Mouse (Mus musculus): ENCODE data around the gene Ptges3l. TPM values are rescaled to one million over a fixed set of nuclear protein-coding genes. Genes with fewer than 3 reads are reported as not detected.
"Not testable (repeated sequence)": the region's sequence is repeated elsewhere in the genome, so short reads cannot be mapped to it uniquely, and the experiment has no call there.

The Ptges3l gene
- polyA plus RNA-seq, 1 experiment from 2014 or later, result 8.1 TPM

DNA sequence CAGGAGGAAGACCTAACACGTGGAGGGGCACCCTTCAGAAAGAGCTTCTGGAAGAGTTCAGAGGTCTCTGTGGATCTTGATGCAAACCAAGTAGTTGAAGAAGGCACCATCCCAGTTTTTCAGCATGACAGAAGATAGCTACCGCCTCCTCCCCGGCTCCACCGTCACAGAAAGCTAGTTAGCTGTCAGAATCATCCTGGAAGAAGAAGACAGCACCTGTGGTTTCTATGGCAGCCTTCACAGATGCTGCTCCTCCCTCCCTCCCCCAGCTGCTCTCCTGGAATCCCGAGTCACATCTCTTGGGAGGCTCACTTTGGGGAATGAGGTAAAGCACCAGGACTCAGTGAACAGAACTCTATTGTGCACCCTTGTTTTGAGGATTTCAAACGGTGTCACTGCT is 6.1 kb downstream of the Ptges3l start:
- H3K4me2 ChIP-seq, result no peak overlapping the region
- 51% methylated on average over 6 of the region's 6 CpGs for WGBS
- H3K9me3 ChIP-seq, result no peaks in the 10 kb centered on the region
- peaks cover under 1% of the 10 kb centered on the region for H3K36me3 ChIP-seq
- no peaks in the 10 kb centered on the region for H3K27me3 ChIP-seq
- H3K4me1 ChIP-seq, result peaks cover 13% of the 10 kb centered on the region
- H3K27ac ChIP-seq, result no peak overlapping the region
- no peak for ATAC-seq (ENCODE audit: insufficient number of reproducible peaks, insufficient read depth, low FRiP score, low TSS enrichment, low read depth)
- H3K4me3 ChIP-seq, result no peak overlapping the region
- no peak overlapping the region for H3K9ac ChIP-seq

GRCm38 (mm10) chr11:101417101-101417855 is 7.9 kb downstream of the Ptges3l start, which contains the start of gene Aarsd1:
Gene Aarsd1 (minus strand): TSS chr11:101417615.
- ATAC-seq (ENCODE audit: insufficient number of reproducible peaks, insufficient read depth, low FRiP score, low TSS enrichment, low read depth), result peak; percentile 78; the same call in 1 of the 2 replicates
- H3K9me3 ChIP-seq, result no peaks in the 10 kb centered on the region
- H3K4me1 ChIP-seq, result peaks cover 7% of the 10 kb centered on the region
- peak within 1 kb of the TSS; percentile 82 for H3K27ac ChIP-seq
- peak within 1 kb of the TSS; percentile 91 for H3K9ac ChIP-seq
- peaks cover 17% of the 10 kb centered on the region for H3K36me3 ChIP-seq
- under 1% methylated on average over 45 of the region's 45 CpGs for WGBS
- no peaks in the 10 kb centered on the region for H3K27me3 ChIP-seq
- H3K4me3 ChIP-seq, result peak within 1 kb of the TSS; percentile 82
- H3K4me2 ChIP-seq, result peak within 1 kb of the TSS; percentile 86

DNA sequence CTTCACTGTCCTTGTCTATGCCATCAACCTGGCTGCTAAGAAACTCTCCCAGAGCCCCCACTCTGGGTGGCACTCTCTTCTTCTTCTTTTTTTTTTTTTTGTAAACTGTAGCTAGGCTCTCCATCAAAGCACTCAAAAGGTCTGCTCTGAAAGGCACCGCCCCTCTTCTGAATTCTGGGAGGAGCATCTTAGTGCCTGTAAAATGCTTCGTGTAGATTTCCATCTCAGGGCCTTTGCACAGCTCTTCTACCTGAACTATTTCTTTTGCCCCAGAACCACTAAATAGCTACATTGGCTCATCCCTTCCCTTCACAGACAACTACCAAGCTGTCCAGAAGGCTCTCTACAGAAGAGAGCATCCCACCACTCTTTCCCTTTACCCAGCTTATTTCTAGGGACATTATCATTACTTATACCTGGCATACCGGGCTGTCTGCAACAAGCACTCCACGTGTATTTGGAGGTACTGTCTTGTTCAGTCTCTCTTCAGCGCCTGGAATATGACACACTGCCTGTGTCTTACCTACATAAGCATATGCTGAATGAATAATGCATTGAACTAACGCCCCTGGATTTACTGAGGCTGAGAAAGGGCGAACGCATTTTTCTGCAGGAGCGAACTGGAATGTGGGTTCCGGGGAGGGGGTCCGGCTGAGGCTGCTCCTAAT is 8.6 kb downstream of the Ptges3l start:
- Histone ChIP-seq H3K4me1 (peaks cover 7% of the 10 kb centered on the region), H3K9me3 (no peaks in the 10 kb centered on the region), H3K9ac (peak overlapping the region; percentile 91), H3K4me2 (peak overlapping the region; percentile 86), H3K27me3 (no peaks in the 10 kb centered on the region), H3K36me3 (peaks cover 24% of the 10 kb centered on the region), H3K4me3 (peak overlapping the region; percentile 82), H3K27ac (peak overlapping the region; percentile 82)
- ATAC-seq (ENCODE audit: insufficient number of reproducible peaks, insufficient read depth, low FRiP score, low TSS enrichment, low read depth), result 0 out of 2 replicates have a peak, but pooled peaks have one; percentile 34
- WGBS, result under 1% methylated on average over 11 of the region's 11 CpGs

DNA sequence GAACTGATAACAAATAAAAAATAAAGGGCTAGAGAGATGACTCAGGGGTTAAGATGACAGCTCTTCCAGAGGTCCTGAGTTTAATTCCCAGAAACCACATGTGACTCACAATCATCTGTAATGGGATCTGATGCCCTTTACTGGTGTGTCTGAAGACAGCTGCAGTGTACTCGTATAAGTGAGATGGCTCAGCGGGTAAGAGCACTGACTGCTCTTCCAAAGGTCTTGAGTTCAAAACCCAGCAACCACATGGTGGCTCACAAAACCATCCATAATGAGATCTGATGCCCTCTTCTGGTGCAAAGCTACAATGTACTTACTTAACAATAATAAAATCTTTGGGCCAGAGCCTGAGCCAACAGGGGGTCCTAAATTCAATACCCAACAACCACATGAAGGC is 9.8 kb downstream of the Ptges3l start:
- no peaks in the 10 kb centered on the region for H3K9me3 ChIP-seq
- 70% methylated on average over 2 of the region's 2 CpGs for WGBS
- H3K9ac ChIP-seq, result no peak overlapping the region
- H3K4me2 ChIP-seq, result no peak overlapping the region
- H3K27ac ChIP-seq, result no peak overlapping the region
- H3K27me3 ChIP-seq, result no peaks in the 10 kb centered on the region
- H3K4me3 ChIP-seq, result no peak overlapping the region
- ATAC-seq (ENCODE audit: insufficient number of reproducible peaks, insufficient read depth, low FRiP score, low TSS enrichment, low read depth), result no peak
- H3K36me3 ChIP-seq, result peaks cover 37% of the 10 kb centered on the region
- H3K4me1 ChIP-seq, result peaks cover 7% of the 10 kb centered on the region

GRCm38 (mm10) chr11:101395110-101395509 is 30.0 kb downstream of the Ptges3l start:
- Histone ChIP-seq H3K9ac (0 out of 2 replicates have a peak overlapping the region, but pooled peaks have one; percentile 54), H3K4me3 (no peak overlapping the region), H3K36me3 (no peaks in the 10 kb centered on the region), H3K27me3 (no peaks in the 10 kb centered on the region), H3K9me3 (no peaks in the 10 kb centered on the region), H3K27ac (no peak overlapping the region), H3K4me2 (no peak overlapping the region), H3K4me1 (no peaks in the 10 kb centered on the region)
- ATAC-seq (ENCODE audit: insufficient number of reproducible peaks, insufficient read depth, low FRiP score, low TSS enrichment, low read depth), result no peak
- WGBS, result 4% methylated on average over 8 of the region's 8 CpGs

GRCm38 (mm10) chr11:101381817-101382216 is 43.3 kb downstream of the Ptges3l start:
- Histone ChIP-seq H3K27me3 (no peaks in the 10 kb centered on the region), H3K4me1 (no peaks in the 10 kb centered on the region), H3K4me3 (no peak overlapping the region), H3K4me2 (no peak overlapping the region), H3K36me3 (no peaks in the 10 kb centered on the region), H3K9me3 (no peaks in the 10 kb centered on the region), H3K9ac (no peak overlapping the region), H3K27ac (no peak overlapping the region)
- ATAC-seq (ENCODE audit: insufficient number of reproducible peaks, insufficient read depth, low FRiP score, low TSS enrichment, low read depth), result no peak
- 14% methylated on average over 4 of the region's 4 CpGs for WGBS

- Histone ChIP-seq H3K36me3 (no peaks in the 10 kb centered on the region), H3K9ac (no peak overlapping the region), H3K27ac (no peak overlapping the region), H3K27me3 (no peaks in the 10 kb centered on the region), H3K4me2 (no peak overlapping the region), H3K4me1 (no peaks in the 10 kb centered on the region), H3K9me3 (no peaks in the 10 kb centered on the region), H3K4me3 (no peak overlapping the region)
- ATAC-seq (ENCODE audit: insufficient number of reproducible peaks, insufficient read depth, low FRiP score, low TSS enrichment, low read depth), result no peak
- 82% methylated on average over 6 of the region's 6 CpGs for WGBS
Observed at GRCm38 (mm10) chr11:101378926-101379325, 46.2 kb downstream of the Ptges3l start.

DNA sequence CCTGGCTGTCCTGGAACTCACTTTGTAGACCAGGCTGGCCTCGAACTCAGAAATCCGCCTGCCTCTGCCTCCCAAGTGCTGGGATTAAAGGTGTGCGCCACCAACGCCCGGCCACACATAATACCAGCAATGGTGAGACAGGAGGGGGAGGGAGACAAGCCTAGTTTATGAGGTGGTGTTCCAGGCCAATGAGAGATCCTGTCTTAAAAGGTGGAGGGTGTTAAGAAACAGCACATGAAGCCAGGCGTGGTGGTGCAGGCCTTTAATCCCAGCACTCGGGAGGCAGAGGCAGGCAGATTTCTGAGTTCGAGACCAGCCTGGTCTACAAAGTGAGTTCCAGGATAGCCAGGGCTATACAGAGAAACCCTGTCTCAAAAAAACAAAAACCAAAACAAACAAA is 46.9 kb downstream of the Ptges3l start:
- H3K4me2 ChIP-seq; H3K4me3 ChIP-seq; H3K27ac ChIP-seq; H3K9me3 ChIP-seq; H3K27me3 ChIP-seq; H3K36me3 ChIP-seq; H3K9ac ChIP-seq; H3K4me1 ChIP-seq; ATAC-seq (ENCODE audit: insufficient number of reproducible peaks, insufficient read depth, low FRiP score, low TSS enrichment, low read depth): not testable (repeated sequence)
- WGBS, result 97% methylated on average over 8 of the region's 8 CpGs

DNA sequence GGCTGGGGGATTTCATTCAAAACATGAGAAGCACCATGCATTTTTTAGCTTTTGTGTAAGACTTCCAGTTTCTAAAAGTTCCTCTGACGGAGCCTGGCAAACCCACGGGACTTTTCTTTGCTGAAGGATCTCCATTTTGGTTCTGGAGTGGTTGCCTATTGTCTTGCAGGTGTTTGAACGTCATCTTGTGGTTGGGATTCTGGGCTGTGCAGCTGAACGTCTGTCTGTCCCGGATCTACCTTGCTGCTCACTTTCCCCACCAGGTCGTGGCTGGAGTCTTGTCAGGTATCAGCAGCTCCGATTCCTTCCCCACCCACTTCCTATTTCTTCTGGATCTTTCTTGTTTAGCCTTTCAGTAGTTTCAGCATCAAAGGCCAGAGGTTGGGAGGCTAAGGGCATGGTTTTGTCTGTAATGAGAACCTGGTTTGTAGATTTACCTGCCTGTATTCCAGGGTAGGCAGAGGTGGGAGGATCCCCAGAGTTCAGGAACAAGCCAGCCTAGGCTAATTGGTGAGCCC is 50.7 kb downstream of the Ptges3l start:
- WGBS, result 69% methylated on average over 7 of the region's 7 CpGs

GRCm38 (mm10) chr11:101370141-101370540 is 55.0 kb downstream of the Ptges3l start:
- Histone ChIP-seq H3K36me3 (no peaks in the 10 kb centered on the region), H3K27ac (no peak overlapping the region), H3K27me3 (no peaks in the 10 kb centered on the region), H3K4me2 (no peak overlapping the region), H3K4me1 (no peaks in the 10 kb centered on the region), H3K9me3 (no peaks in the 10 kb centered on the region), H3K4me3 (no peak overlapping the region), H3K9ac (no peak overlapping the region)
- no peak for ATAC-seq (ENCODE audit: insufficient number of reproducible peaks, insufficient read depth, low FRiP score, low TSS enrichment, low read depth)
- WGBS, result 81% methylated on average over 5 of the region's 5 CpGs

More for the DNA sequence above, 50.7 kb downstream of the Ptges3l start:
- no peak overlapping the region for H3K4me3 ChIP-seq
- no peaks in the 10 kb centered on the region for H3K9me3 ChIP-seq
- no peak for ATAC-seq (ENCODE audit: insufficient number of reproducible peaks, insufficient read depth, low FRiP score, low TSS enrichment, low read depth)
- no peaks in the 10 kb centered on the region for H3K4me1 ChIP-seq
- no peaks in the 10 kb centered on the region for H3K36me3 ChIP-seq
- no peak overlapping the region for H3K27ac ChIP-seq
- no peaks in the 10 kb centered on the region for H3K27me3 ChIP-seq
- H3K9ac ChIP-seq, result no peak overlapping the region
- H3K4me2 ChIP-seq, result no peak overlapping the region
